Mouse (Mus musculus) heart, embryonic 15.5 days (tissue): Measurements from ENCODE around the gene Ephb4. TPM values are rescaled to one million over a fixed set of nuclear protein-coding genes. Genes with fewer than 3 reads are reported as not detected.

Experiments used
- ATAC-seq: fragments of 200-750 bp; cut with Nextera tagmentation; replicated peaks from 2 replicates; pipeline ENCODE4 v1.8.0; 2017; ENCODE audit warnings: low read depth, moderate TSS enrichment; ENCODE audit not compliant: insufficient number of reproducible peaks, insufficient read depth, low FRiP score
- H3K27ac ChIP-seq: fragments of 300-500 bp; sonication (generic); 2 replicates; pipeline ENCODE4 v1.5.1; 2015; ENCODE audit warnings: mild to moderate bottlenecking, inconsistent platforms
- H3K27me3 ChIP-seq: fragments of 300-500 bp; sonication (generic); 2 replicates; pipeline ENCODE4 v1.6.1; 2015; ENCODE audit warnings: inconsistent platforms
- H3K36me3 ChIP-seq: fragments of 300-500 bp; sonication (generic); 2 replicates; pipeline ENCODE4 v1.6.1; 2015; ENCODE audit warnings: mild to moderate bottlenecking, inconsistent platforms
- H3K4me1 ChIP-seq: fragments of 300-500 bp; sonication (generic); replicated peaks from 2 replicates; pipeline ENCODE4 v1.6.1; 2015; ENCODE audit warnings: inconsistent platforms
- H3K4me2 ChIP-seq: fragments of 300-500 bp; sonication (generic); 2 replicates; pipeline ENCODE4 v1.6.1; 2015; ENCODE audit warnings: inconsistent platforms, mild to moderate bottlenecking, moderate library complexity
- H3K4me3 ChIP-seq: fragments of 300-500 bp; sonication (generic); 2 replicates; pipeline ENCODE4 v1.5.1; 2015; ENCODE audit warnings: mild to moderate bottlenecking, inconsistent platforms
- H3K9ac ChIP-seq: fragments of 300-500 bp; sonication (generic); 2 replicates; pipeline ENCODE4 v1.6.1; 2015; ENCODE audit warnings: mild to moderate bottlenecking, inconsistent platforms
- H3K9me3 ChIP-seq: fragments of 300-500 bp; sonication (generic); replicated peaks from 2 replicates; pipeline ENCODE4 v1.6.1; 2016; ENCODE audit warnings: inconsistent platforms
- WGBS: fragments of 180-500 bp; shearing (Covaris S2); methylation state at CpG from one replicate; pipeline ENCODE4 v1.1.7; 2015; ENCODE audit warnings: mixed read lengths; 5-methylcytosine and 5-hydroxymethylcytosine counted together
- polyA plus RNA-seq: library from polyadenylated mRNA; unstranded; fragments of >200 nt; fragmentation: Nextera tagmentation; extraction: Ambion mirVana; gene quantifications from 2 replicates; pipeline ENCODE4 v1.2.1, GENCODE M21; 2015

Ephb4 gene
- polyA plus RNA-seq, 1 experiment from 2014 or later, result 32.9 TPM

DNA sequence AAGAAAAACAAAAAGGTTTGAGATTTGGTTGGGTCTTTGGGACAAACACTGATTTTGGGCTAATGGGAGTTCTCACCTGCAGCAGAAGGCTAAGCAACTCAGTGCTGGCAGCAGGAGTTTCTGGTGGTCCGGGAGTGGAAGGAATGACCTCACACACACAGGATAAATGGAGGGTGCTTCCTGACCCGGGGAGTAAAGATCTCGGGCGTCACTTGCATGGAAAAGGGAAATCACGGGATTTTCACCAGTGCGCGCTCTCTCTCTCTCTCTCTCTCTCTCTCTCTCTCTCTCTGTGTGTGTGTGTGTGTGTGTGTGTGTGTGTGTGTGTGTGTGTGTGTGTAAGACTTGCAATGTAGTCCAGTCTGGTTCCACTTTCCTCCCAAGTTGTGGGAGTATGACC lies 2.1 kb upstream of the Ephb4 start:
- H3K27me3 ChIP-seq, result no peaks in the 10 kb centered on the region
- H3K4me1 ChIP-seq, result peaks cover 50% of the 10 kb centered on the region
- peak overlapping the region; percentile 88 for H3K4me2 ChIP-seq
- peak overlapping the region; percentile 98 for H3K27ac ChIP-seq
- H3K4me3 ChIP-seq, result no peak overlapping the region
- 24% methylated on average over 7 of the region's 7 CpGs for WGBS
- H3K9ac ChIP-seq, result no peak overlapping the region
- no peak for ATAC-seq
- no peaks in the 10 kb centered on the region for H3K9me3 ChIP-seq
- no peaks in the 10 kb centered on the region for H3K36me3 ChIP-seq

DNA sequence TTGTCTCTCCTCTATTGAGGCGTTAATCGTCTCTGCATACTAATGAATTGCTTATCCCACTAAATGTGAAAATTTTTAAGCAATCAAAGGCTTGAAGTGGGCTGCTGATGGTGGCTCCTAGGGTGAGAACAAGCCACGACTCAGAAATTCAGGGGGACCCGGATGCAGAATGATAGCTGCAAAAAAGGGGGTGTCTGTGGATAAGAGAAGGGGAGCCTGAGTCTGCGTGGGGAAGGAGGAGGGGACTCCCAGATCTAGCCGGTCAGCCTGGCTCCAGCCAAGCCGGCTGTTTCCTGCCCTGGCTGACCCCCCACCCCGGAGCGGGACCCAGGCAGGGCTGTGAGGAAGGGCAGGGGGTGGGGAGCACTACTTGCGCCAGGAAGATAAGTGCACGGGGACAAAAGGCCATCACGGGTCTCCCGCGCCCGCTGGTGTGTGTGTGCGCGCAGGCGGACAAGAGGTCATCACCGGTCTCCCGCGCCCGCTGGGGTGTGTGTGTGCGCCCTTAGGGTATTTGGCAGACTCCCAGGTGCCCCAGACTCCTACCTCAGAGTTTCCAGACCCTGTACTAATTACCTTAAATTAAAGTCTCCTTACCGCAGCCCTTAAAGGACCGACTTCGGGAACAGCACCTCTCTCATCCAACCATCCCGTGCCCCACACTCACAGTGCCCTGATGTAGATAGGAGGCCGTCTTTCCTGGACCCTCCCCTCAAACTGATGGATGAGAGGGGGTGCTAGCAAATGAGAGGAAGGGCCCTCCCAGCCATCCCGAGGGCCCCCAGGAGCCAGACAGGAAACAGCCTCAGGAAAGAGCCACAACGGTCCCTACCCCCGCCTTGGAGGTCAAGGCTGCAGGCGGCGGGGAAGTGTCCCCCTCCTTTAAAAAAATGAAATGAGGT lies 1.2 kb upstream of the Ephb4 start:
- H3K4me1 ChIP-seq, result peaks cover 54% of the 10 kb centered on the region
- H3K27ac ChIP-seq, result peak overlapping the region; percentile 98
- peak; percentile 50 for ATAC-seq
- peaks cover 2% of the 10 kb centered on the region; the same call in 1 of the 2 replicates for H3K36me3 ChIP-seq
- H3K27me3 ChIP-seq, result no peaks in the 10 kb centered on the region
- no peaks in the 10 kb centered on the region for H3K9me3 ChIP-seq
- WGBS, result 1% methylated on average over 32 of the region's 33 CpGs
- peak overlapping the region; percentile 88 for H3K4me2 ChIP-seq
- peak overlapping the region; percentile 83 for H3K4me3 ChIP-seq
- peak overlapping the region; percentile 57 for H3K9ac ChIP-seq

DNA sequence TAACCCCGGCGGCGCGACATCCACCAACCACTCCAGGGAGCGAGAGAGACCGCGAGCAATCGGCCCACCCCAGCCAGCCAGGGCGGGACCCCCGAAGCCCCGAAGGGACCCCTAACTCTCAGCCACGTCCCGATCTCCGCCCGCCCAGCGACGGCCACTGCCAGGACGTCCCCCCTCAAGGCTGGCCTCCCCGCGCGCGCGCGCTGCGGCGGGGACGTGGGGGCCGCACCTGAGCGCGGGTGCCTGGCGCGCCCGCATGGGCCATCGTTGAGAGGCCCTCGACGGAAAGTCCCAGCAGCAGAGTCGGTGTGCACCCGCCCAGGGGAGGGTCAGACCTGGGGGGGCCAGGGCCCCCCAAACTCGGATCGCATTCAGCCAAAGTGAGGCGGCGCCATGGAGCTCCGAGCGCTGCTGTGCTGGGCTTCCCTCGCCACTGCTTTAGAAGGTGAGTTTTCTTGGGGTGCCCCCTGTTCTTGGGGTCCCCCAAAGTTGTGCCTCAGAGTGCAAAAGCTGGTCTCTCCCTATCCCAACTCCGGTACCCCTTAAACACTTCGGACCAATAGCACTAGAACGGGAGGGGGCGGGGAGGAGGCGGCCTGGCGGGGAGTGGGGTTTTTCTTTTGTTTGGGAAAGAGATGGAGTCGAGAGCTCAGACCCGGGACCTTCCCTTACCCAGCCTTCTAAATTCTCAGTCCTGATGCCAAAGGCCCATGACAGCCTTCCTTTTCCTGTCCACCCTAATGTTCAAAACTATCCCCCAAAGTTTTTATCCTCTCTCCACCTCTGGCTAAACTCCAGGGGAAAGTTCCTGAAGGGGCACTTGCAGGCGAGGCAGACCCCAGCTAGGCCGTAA lies 522 bp downstream of the Ephb4 start:
- H3K9me3 ChIP-seq, result no peaks in the 10 kb centered on the region

DNA sequence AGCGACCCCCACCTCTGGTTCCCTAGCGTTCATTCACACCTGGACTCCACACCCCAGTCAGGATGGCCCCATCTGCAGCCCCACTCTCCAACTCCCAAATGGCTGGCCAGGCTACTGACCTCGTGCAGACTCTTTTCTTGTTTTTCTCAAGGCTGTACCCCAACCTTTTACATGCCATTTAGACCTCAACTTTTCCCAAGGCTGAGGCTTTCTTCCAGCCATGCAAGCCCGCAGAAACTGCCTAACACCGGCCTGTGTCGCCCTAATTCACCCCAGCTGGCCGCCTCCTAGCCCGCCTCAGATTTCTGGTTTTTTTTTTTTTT lies 1.1 kb downstream of the Ephb4 start:
- H3K4me1 ChIP-seq, result peaks cover 59% of the 10 kb centered on the region
- WGBS, result 6% methylated on average over 8 of the region's 8 CpGs

More for the DNA sequence above, 522 bp downstream of the Ephb4 start:
- WGBS, result 1% methylated on average over 55 of the region's 55 CpGs
- Histone ChIP-seq H3K9ac (peak overlapping the region; percentile 97), H3K36me3 (peaks cover 15% of the 10 kb centered on the region), H3K4me3 (peak overlapping the region; percentile 83), H3K4me1 (peaks cover 63% of the 10 kb centered on the region), H3K27me3 (no peaks in the 10 kb centered on the region), H3K27ac (peak overlapping the region; percentile 98), H3K4me2 (peak overlapping the region; percentile 88)
- ATAC-seq, result peak; percentile 38

DNA sequence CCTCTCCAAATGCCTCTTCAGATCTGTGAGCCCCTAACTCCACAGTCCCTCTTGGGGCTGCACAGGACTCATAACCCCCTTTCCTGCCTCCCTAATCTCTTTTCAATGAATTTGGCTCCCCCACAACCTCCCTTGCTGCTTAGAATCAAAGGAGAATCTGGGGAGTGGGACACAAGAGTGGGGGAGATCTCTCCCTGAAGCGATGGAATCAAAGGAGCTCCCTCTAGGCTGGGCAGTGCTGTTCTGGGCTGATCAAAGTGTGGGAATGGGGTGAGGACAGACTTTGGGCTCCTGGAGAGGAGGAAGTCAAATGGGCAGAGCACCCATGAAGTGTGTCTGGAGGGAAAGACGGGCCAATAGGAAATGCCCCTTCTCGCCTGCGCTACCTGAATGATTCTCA lies 1.5 kb downstream of the Ephb4 start:
- Histone ChIP-seq H3K4me1 (peaks cover 55% of the 10 kb centered on the region), H3K36me3 (peaks cover 24% of the 10 kb centered on the region), H3K27me3 (no peaks in the 10 kb centered on the region), H3K27ac (peak overlapping the region; percentile 98), H3K4me2 (peak overlapping the region; percentile 88), H3K9ac (peak overlapping the region; percentile 97), H3K9me3 (no peaks in the 10 kb centered on the region), H3K4me3 (peak overlapping the region; percentile 83)
- 26% methylated on average over 4 of the region's 4 CpGs for WGBS
- ATAC-seq, result no peak

More for the DNA sequence above, 1.1 kb downstream of the Ephb4 start:
- Histone ChIP-seq H3K27me3 (no peaks in the 10 kb centered on the region), H3K9me3 (no peaks in the 10 kb centered on the region), H3K36me3 (peaks cover 20% of the 10 kb centered on the region), H3K9ac (peak overlapping the region; percentile 97), H3K27ac (peak overlapping the region; percentile 98), H3K4me2 (peak overlapping the region; percentile 88), H3K4me3 (peak overlapping the region; percentile 83)
- no peak for ATAC-seq

DNA sequence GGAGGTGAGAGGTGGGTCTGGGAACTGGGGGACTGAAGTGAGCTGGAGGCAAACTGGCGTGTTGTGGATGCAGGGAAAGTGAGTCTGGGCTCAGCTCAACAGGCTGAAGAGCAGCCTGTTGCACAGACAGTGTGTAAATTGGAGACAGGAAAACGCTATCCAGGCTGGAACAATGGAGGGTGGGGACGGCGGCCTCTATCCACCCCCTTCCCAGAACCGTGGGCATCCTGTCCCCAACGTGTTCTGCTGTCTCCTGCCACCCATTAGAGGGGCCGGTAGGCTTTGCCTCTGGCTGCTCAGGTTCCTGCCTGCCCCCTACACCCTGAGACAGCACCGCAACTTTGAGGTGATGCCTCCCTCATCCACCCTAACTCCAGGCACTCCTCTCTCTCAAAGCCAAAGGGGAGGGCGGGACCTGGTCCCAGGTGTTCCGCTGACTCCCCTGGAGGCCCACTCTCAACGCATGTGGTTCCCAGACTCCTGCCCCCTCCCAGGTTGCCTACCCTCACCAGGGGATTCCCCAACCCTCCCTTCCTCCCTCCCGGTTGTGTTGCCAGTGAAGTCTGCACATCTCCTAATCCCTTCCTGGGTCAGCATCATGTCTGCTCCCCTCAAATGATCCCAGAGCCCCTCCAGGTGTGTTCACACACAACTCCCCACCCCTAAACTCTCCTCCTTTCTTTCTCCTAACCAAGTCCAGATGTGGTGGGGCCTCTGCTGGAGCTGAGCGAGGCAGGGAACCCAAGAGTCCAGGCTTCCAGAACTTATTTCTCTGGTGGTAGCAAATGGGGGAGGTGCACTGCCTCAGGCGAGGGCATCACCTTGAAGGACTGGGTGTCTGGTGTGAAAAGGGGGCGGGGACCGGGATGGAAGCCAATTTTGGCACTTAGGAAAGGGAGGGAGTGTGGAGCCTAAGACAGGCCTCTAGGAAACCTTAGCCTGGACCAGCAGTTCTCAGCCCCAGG lies 2.4 kb downstream of the Ephb4 start:
- Histone ChIP-seq H3K27me3 (no peaks in the 10 kb centered on the region), H3K27ac (peak overlapping the region; percentile 98), H3K4me2 (peak overlapping the region; percentile 88), H3K9me3 (no peaks in the 10 kb centered on the region), H3K4me3 (peak overlapping the region; percentile 83), H3K36me3 (peaks cover 30% of the 10 kb centered on the region), H3K4me1 (peaks cover 48% of the 10 kb centered on the region), H3K9ac (peak overlapping the region; percentile 97)
- ATAC-seq, result no peak
- WGBS, result 19% methylated on average over 16 of the region's 16 CpGs

DNA sequence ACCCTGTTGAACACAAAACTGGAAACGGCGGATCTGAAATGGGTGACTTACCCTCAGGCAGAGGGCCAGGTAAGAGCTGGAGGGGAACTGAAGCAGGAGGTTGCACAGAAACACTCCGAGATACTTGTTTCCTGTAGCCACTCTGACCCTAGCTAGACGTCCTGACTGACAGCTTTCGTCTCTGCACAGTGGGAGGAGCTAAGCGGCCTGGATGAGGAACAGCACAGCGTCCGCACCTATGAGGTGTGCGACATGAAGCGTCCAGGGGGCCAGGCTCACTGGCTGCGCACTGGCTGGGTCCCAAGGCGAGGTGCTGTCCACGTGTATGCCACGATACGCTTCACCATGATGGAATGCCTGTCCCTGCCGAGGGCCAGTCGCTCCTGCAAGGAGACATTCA lies 4.2 kb downstream of the Ephb4 start:
- no peaks in the 10 kb centered on the region for H3K9me3 ChIP-seq
- peak overlapping the region; percentile 88 for H3K4me2 ChIP-seq
- H3K4me1 ChIP-seq, result peaks cover 44% of the 10 kb centered on the region
- H3K27me3 ChIP-seq, result no peaks in the 10 kb centered on the region
- H3K27ac ChIP-seq, result no peak overlapping the region
- H3K36me3 ChIP-seq, result peaks cover 46% of the 10 kb centered on the region
- peak overlapping the region; percentile 9 for H3K4me3 ChIP-seq
- peak overlapping the region; percentile 6; the same call in 1 of the 2 replicates for H3K9ac ChIP-seq
- no peak for ATAC-seq
- 76% methylated on average over 17 of the region's 17 CpGs for WGBS

DNA sequence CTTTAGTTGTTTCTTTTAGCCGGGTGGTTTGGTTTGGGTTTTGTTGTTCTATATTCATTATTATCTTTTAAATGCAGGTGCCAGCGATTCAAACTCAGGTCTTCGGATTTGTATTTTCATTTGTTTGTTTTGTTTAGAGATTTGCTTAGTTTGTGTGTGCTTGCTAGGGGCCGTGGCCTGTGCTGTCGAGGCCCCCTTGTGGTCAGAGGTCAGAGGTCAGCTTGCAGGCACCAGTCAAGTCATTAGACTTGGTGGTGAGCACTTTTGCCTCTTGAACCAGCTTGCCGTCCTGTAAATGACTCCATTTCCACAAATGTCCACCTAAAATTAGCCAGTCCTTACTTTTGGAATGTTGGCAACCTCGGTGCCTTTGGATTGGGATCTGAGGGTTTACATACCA lies 8.5 kb downstream of the Ephb4 start:
- Histone ChIP-seq H3K27me3 (no peaks in the 10 kb centered on the region), H3K9me3 (no peaks in the 10 kb centered on the region), H3K36me3 (peaks cover 88% of the 10 kb centered on the region), H3K4me1 (peaks cover 22% of the 10 kb centered on the region), H3K9ac (no peak overlapping the region), H3K27ac (no peak overlapping the region), H3K4me3 (no peak overlapping the region), H3K4me2 (no peak overlapping the region)
- no peak for ATAC-seq
- 38% methylated on average over 7 of the region's 7 CpGs for WGBS

DNA sequence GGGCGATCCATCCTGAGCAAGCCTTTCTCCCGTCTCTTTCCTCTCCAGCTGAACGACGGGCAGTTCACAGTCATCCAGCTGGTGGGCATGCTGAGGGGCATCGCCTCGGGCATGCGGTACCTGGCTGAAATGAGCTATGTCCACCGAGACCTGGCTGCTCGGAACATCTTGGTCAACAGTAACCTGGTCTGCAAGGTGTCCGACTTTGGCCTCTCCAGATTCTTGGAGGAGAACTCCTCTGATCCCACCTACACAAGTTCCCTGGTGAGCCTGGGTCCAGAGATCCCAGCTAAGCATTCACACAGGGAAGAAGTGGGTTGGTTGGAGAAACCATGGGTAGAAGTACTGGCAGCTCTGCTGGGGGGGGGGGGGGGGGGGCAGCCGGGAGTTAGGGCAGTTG lies 19.8 kb downstream of the Ephb4 start:
- no peaks in the 10 kb centered on the region for H3K27me3 ChIP-seq
- no peaks in the 10 kb centered on the region for H3K9me3 ChIP-seq
- no peak for ATAC-seq
- H3K27ac ChIP-seq, result no peak overlapping the region
- 97% methylated on average over 11 of the region's 11 CpGs for WGBS
- H3K9ac ChIP-seq, result no peak overlapping the region
- H3K4me3 ChIP-seq, result no peak overlapping the region
- H3K4me1 ChIP-seq, result peaks cover 4% of the 10 kb centered on the region; the same call in 1 of the 2 replicates
- H3K4me2 ChIP-seq, result no peak overlapping the region
- H3K36me3 ChIP-seq, result peaks cover 95% of the 10 kb centered on the region

DNA sequence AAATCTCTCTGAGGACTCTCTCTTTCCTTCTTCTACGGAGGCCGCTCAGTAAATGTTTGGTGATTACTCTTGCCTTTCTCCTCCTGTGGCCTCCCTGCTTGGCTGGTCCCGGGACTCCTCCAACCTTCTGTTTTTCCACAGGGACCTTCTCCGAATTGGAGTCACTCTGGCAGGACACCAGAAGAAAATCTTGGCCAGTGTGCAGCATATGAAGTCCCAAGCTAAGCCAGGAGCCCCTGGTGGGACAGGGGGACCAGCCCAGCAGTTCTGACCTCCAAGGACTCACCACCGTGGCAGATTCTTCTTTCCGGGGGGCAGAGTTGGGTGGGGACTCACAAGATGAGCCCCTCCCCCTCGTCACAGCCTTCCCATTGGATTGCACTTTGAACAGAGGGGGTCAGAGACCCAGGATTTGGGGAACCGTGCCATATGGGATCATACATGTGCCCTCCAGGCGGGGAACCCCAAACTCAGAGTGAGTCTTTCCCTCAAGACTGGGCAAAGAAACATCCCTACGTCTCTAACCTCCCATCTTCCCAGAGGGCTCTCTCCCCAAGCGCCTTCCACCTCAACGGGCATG lies 23.6 kb downstream of the Ephb4 start:
- Histone ChIP-seq H3K9ac (no peak overlapping the region), H3K4me1 (peaks cover 29% of the 10 kb centered on the region), H3K9me3 (no peaks in the 10 kb centered on the region), H3K4me3 (no peak overlapping the region), H3K36me3 (peaks cover 66% of the 10 kb centered on the region), H3K4me2 (no peak overlapping the region), H3K27ac (no peak overlapping the region), H3K27me3 (no peaks in the 10 kb centered on the region)
- 71% methylated on average over 12 of the region's 12 CpGs for WGBS
- ATAC-seq, result no peak
